Mouse (Mus musculus): ENCODE measurements around the gene Rps13. TPM values are rescaled to one million over a fixed set of nuclear protein-coding genes. Genes with fewer than 3 reads are reported as not detected.
"Not testable (repeated sequence)": the region's sequence is repeated elsewhere in the genome, so short reads cannot be mapped to it uniquely, and the experiment has no call there.

The Rps13 gene
- 578 and 624 TPM in 2 replicates for polyA plus RNA-seq (2015; fragmentation: Nextera tagmentation; extraction: Ambion mirVana)

DNA sequence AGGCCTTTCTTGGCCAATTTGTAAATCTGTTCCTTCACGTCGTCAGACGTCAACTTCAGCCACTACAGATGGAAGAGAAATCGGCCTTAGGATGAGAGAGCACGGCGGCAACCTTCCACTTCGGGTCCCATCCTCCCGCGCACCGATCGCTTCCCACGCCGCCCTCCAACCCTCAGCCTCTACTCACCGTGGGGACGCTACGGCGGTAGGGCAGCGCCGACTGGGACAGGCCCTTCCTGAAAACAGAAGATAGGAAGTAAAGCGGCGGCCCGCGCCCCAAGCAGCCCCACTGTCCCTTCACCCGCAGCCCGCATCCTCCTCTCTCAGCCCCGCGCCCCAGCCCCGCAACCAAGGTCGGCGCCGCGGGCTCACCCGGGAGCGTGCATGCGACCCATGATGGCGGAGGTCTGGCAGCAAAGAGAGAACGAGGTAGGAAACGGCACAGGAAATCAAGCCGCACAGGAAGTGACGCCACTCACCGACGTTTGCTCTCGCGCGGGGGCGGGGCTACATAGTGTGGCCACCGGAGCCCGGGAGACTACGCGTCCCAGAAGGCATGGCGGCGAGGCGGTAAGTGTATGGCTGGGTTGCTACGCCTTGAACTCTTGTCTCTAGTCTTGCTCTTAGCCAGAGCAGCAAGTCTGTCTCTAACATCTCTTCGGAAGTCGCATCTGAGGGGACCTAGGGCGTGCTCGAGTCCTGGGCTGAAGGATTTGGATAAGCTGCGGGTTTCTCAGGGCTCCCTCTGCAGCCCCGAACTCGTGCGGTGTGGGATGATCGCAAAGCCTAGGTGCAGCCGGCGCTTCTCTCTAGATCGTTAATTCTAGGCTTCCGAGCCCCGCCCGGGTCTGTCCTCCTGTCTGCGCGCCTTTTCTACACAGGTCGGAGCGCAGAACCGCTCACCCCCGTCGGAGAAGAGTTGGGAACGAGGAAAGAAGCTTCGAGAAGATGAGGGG, at the start of gene Rps13:
Gene Rps13, minus strand, starts transcription at position 483 of the 956 bp plus-strand sequence.
- Histone ChIP-seq H3K9ac (replicated peaks) (peak within 1 kb of the TSS; percentile 97), H3K9me3 (no peaks in the 10 kb centered on the region), H3K4me3 (replicated peaks) (peak within 1 kb of the TSS; percentile 74), H3K4me2 (replicated peaks) (peak within 1 kb of the TSS; percentile 75), H3K4me1 (replicated peaks) (peaks cover 20% of the 10 kb centered on the region), H3K27me3 (no peaks in the 10 kb centered on the region), H3K27ac (peak within 1 kb of the TSS; percentile 88), H3K36me3 (peaks cover 36% of the 10 kb centered on the region)
- WGBS: under 1% methylated on average over 78 of the region's 78 CpGs
- ATAC-seq: peak; percentile 100

DNA sequence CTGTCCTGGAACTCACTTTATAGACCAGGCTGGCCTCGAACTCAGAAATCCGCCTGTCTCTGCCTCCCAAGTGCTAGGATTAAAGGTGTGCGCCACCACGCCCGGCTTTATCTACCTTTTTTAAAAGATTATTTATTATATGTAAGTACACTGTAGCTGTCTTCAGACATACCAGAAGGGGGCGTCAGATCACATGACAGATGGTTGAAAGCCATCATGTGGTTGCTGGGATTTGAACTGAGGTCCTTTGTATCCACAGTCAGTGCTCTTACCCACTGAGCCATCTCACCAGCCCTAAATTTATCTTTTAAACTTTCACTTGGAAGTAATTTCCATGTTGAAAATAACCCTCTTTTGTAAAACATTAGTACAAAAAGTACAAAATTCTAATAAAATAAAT, 45.2 kb upstream of the Rps13 start:
- not testable (repeated sequence) for ATAC-seq; H3K4me1 ChIP-seq (replicated peaks); H3K27me3 ChIP-seq; H3K4me3 ChIP-seq (replicated peaks); H3K27ac ChIP-seq; H3K9ac ChIP-seq (replicated peaks); H3K9me3 ChIP-seq; H3K4me2 ChIP-seq (replicated peaks)
- H3K36me3 ChIP-seq: peaks cover 22% of the 10 kb centered on the region
- WGBS: 92% methylated on average over 6 of the region's 6 CpGs

DNA sequence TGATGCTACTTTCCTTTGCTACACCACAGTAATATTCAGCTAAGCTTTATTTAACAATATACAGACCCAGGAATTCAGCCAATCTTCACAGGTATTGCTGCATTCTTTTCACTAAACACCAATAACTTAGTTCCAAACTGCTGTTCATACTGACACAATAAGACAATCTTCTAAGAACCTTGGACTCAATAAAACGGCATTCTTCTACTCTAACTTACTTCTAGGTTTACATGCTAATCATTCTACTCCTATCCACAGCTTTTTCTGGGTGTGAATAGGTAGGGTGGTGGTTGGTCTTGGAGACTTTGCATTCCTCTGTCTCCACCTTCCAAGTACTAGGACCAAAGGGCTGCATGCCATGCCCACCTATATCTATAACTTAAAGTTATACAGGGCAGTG, 40.3 kb upstream of the Rps13 start:
- Histone ChIP-seq H3K9me3 (no peaks in the 10 kb centered on the region), H3K9ac (replicated peaks) (no peak overlapping the region), H3K36me3 (peaks cover 25% of the 10 kb centered on the region), H3K27ac (no peak overlapping the region), H3K4me2 (replicated peaks) (no peak overlapping the region), H3K4me3 (replicated peaks) (no peak overlapping the region), H3K4me1 (replicated peaks) (no peaks in the 10 kb centered on the region), H3K27me3 (no peaks in the 10 kb centered on the region)
- WGBS: 91% methylated on average over 1 of the region's 1 CpGs
- ATAC-seq: no peak

DNA sequence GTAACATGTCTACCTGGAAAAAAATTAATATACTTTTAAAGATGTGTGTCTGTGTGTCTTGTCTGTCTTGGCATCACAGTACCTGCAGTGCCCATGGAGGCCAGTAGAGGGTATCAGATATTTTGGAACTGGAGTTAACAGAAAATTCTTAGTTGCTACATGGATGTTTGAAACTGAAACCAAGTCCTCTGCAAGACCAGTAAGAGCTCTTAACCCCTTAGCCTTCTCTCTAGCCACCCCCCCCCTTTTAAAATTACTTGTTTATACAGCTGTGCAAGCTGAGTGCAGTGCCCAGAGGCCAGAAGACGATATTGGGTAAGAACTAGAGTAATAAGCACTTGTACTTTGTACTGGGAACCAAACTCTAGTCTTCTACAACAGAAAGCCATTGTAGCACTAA, 2.2 kb upstream of the Rps13 start:
- Histone ChIP-seq H3K27me3 (no peaks in the 10 kb centered on the region), H3K36me3 (peaks cover 28% of the 10 kb centered on the region), H3K4me1 (replicated peaks) (peaks cover 20% of the 10 kb centered on the region), H3K9ac (replicated peaks) (no peak overlapping the region), H3K9me3 (no peaks in the 10 kb centered on the region), H3K4me3 (replicated peaks) (no peak overlapping the region), H3K4me2 (replicated peaks) (no peak overlapping the region), H3K27ac (no peak overlapping the region)
- WGBS: 89% methylated on average over 1 of the region's 1 CpGs
- no peak for ATAC-seq

DNA sequence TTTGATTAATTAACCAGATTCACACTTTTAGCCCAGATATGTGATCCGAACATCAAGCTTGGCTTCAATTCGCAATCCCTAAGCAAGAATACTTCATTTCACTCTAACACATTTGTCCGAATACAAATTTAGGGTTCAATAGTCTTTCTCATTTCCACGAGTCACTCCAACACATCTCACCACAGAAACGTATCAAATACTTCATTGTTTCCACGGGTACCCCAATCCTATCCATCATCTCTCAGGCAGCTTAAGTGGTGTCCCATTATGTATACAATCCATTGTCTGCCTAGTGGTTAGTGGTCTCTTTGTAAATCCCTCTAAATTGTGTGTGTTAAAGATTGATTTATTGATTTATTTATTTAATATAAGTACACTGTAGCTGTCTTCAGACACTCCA, 1.1 kb upstream of the Rps13 start:
- peak overlapping the region; percentile 74; the same call in 1 of the 2 replicates for H3K4me3 ChIP-seq (replicated peaks)

DNA sequence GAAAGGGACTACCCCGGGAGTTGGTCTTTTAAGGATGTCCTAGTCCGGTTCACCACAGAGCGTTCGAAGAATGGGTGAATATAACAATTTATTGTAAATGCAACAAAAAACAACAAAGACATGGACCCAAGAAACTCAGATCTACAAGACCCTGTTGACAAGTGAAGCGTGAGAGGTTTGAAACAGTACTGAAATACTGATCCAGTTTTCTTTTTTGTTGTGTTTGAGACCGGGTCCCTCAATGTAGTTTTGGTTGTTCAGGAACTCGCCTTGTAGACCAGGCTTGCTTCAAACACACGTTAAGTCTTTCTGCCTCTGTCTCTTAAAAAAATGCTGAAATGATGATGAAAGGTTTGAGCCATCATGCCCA, 659 bp upstream of the Rps13 start:
- no peak for ATAC-seq
- Histone ChIP-seq H3K27me3 (no peaks in the 10 kb centered on the region), H3K9me3 (no peaks in the 10 kb centered on the region), H3K9ac (replicated peaks) (peak overlapping the region; percentile 97), H3K4me1 (replicated peaks) (peaks cover 20% of the 10 kb centered on the region), H3K4me3 (replicated peaks) (peak overlapping the region; percentile 74), H3K4me2 (replicated peaks) (peak overlapping the region; percentile 75), H3K36me3 (peaks cover 31% of the 10 kb centered on the region), H3K27ac (0 out of 2 replicates have a peak overlapping the region, but pooled peaks have one; percentile 20)
- 32% methylated on average over 8 of the region's 8 CpGs for WGBS

More for the DNA sequence above, 1.1 kb upstream of the Rps13 start:
- H3K9me3 ChIP-seq: no peaks in the 10 kb centered on the region
- H3K27me3 ChIP-seq: no peaks in the 10 kb centered on the region
- H3K4me1 ChIP-seq (replicated peaks): peaks cover 20% of the 10 kb centered on the region
- peak overlapping the region; percentile 75 for H3K4me2 ChIP-seq (replicated peaks)
- peaks cover 30% of the 10 kb centered on the region for H3K36me3 ChIP-seq
- H3K27ac ChIP-seq: no peak overlapping the region
- no peak for ATAC-seq
- 82% methylated on average over 6 of the region's 6 CpGs for WGBS
- H3K9ac ChIP-seq (replicated peaks): no peak overlapping the region

DNA sequence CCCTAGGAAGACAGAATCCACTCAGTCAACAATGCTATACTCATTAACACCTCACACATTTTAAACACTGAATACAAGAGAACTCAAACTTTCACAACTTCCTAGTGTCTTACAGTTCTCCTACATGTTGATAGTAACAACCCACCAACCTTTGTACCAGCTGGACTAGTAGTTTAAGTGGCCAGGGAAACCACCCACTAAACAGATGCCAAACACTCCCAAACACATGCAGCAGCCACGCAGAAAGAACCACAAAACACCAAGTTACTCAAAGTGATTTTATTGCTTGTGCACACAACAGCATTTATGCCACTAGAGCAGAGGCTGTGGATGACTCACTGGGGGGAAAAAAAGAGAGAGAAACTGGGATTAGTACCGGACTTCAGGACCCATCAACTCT, 2.7 kb downstream of the Rps13 start:
- H3K36me3 ChIP-seq: peaks cover 48% of the 10 kb centered on the region
- H3K9me3 ChIP-seq: no peaks in the 10 kb centered on the region
- ATAC-seq: no peak
- H3K4me3 ChIP-seq (replicated peaks): no peak overlapping the region
- H3K4me1 ChIP-seq (replicated peaks): peaks cover 20% of the 10 kb centered on the region
- H3K27me3 ChIP-seq: no peaks in the 10 kb centered on the region
- WGBS: 96% methylated on average over 2 of the region's 2 CpGs
- no peak overlapping the region for H3K9ac ChIP-seq (replicated peaks)
- no peak overlapping the region for H3K27ac ChIP-seq
- H3K4me2 ChIP-seq (replicated peaks): no peak overlapping the region

DNA sequence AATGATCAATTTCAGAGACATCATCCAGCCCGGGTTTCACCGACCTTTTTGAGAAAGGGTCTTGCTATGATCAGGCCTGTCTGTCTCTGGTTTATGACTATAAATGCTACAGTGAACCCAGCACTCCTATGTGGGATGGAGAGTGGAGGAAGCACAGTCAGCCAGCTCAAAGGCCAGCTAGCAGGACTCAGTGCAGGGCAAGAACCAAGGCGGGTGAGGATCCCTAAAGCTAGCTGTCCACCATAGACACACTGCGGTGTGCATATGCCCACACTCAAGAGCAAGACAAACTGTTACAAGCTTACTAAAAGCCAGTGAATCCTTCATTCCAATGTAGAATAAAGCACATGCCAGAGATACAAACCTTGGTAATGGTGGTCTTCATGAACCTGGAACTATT, 4.1 kb downstream of the Rps13 start:
- H3K27me3 ChIP-seq: no peaks in the 10 kb centered on the region
- no peak overlapping the region for H3K4me3 ChIP-seq (replicated peaks)
- H3K4me2 ChIP-seq (replicated peaks): no peak overlapping the region
- H3K27ac ChIP-seq: no peak overlapping the region
- 83% methylated on average over 4 of the region's 4 CpGs for WGBS
- no peaks in the 10 kb centered on the region for H3K9me3 ChIP-seq
- H3K9ac ChIP-seq (replicated peaks): no peak overlapping the region
- ATAC-seq: no peak
- H3K36me3 ChIP-seq: peaks cover 48% of the 10 kb centered on the region
- H3K4me1 ChIP-seq (replicated peaks): peaks cover 19% of the 10 kb centered on the region

DNA sequence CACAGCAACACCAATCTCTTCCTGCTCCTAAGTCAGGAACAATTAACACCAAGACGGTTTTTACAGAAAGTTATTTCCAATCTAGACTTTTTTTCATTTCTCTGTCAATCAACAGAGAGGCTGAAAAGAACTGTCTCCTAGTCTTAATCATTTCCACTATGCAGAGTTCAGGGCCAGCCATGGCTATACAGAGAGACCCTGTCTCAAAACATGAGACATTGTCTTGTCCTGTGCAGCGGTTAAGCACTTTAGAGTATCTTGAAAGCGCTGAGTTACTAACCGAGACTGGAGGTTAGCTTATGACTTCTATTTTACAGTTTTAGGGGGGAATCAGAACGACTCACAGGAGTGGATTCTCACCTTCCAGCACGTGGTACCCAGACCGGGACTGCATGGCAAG, 5.2 kb downstream of the Rps13 start:
- 79% methylated on average over 7 of the region's 7 CpGs for whole genome bisulfite sequencing
- no peak overlapping the region for H3K27ac ChIP-seq
- H3K4me2 ChIP-seq (replicated peaks): no peak overlapping the region
- peaks cover 14% of the 10 kb centered on the region for H3K4me1 ChIP-seq (replicated peaks)
- no peak for ATAC-seq
- H3K4me3 ChIP-seq (replicated peaks): no peak overlapping the region
- peaks cover 48% of the 10 kb centered on the region for H3K36me3 ChIP-seq
- H3K27me3 ChIP-seq: no peaks in the 10 kb centered on the region
- H3K9me3 ChIP-seq: no peaks in the 10 kb centered on the region
- no peak overlapping the region for H3K9ac ChIP-seq (replicated peaks)

DNA sequence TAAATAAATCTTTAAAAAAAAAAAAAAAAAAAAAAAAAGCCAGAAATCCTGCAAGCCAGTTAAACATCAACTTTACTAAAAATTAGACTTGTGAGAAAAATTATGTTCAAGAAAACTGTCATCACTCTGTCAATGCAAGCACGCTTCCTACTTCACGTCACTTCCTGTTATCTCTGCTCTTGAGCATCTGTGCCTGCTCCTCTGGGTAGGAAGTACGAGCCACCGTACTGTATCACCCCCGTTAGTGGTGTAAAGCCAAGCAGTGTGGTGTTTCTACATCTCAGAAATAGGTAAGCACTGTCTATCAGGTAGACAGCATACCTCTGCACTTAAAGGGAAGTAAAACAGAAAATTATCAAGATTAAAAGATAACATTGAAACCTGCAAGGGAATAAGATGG, 6.1 kb downstream of the Rps13 start:
- 93% methylated on average over 5 of the region's 5 CpGs for WGBS
- Histone ChIP-seq H3K4me2 (replicated peaks) (no peak overlapping the region), H3K27me3 (no peaks in the 10 kb centered on the region), H3K4me1 (replicated peaks) (peaks cover 9% of the 10 kb centered on the region), H3K27ac (no peak overlapping the region), H3K9me3 (no peaks in the 10 kb centered on the region), H3K4me3 (replicated peaks) (no peak overlapping the region), H3K36me3 (peaks cover 48% of the 10 kb centered on the region), H3K9ac (replicated peaks) (no peak overlapping the region)
- ATAC-seq: no peak

DNA sequence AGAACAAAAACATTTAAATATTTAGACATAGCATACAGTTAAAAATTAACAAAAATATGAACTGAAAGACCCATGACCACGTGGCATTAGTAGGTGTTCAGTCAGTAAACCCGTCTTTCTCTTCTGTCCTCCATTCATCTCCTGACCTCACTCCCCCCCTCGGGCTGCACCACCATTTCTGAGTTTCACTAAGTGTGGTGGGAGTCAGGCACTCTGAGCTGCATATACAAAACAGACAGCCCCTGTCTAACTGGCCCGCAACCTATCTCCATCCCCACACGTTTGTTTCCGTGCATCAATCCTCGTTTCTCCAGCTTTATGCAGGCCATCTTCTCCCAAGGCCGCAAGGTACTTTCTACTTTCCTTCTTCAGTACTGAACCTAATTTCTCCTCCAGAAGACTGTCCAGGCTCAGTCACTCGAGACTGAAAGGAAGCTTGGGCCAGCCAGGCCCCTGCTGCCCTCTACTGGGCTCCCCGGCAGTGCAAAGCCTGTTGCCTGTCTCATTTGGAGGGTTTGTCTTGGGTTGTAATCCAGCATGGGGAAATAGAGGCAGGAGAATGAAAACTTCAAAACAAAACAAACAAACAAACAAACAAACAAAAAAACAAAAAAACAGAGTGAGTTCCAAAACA, 10.5 kb downstream of the Rps13 start:
- Histone ChIP-seq H3K27ac (no peak overlapping the region), H3K4me3 (replicated peaks) (no peak overlapping the region), H3K9me3 (no peaks in the 10 kb centered on the region), H3K27me3 (no peaks in the 10 kb centered on the region), H3K36me3 (peaks cover 7% of the 10 kb centered on the region), H3K4me1 (replicated peaks) (no peaks in the 10 kb centered on the region), H3K4me2 (replicated peaks) (no peak overlapping the region), H3K9ac (replicated peaks) (no peak overlapping the region)
- ATAC-seq: 0 out of 2 replicates have a peak, but pooled peaks have one; percentile 67
- 32% methylated on average over 10 of the region's 10 CpGs for WGBS

DNA sequence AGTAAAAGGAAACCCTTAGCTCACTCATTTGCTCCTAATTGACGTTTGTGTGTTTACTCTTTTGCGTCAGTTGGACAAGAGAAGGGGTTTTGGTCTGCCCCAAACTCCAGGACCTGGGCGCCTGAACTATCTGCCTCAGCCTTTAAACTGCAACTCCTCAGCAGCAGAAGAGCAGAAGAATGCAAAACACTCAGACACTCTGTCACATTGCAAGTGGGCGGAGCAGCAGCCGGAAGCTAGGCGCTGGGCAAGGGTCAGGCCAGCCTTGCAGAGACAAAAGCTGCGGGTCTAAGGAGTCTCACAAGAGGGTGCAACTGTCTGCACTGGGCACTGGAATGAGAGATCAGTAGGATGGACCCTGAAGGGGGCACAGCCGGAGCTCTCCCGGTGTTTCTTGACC, 24.5 kb downstream of the Rps13 start:
- H3K4me2 ChIP-seq (replicated peaks): no peak overlapping the region
- no peak overlapping the region for H3K27ac ChIP-seq
- H3K36me3 ChIP-seq: no peaks in the 10 kb centered on the region
- H3K4me1 ChIP-seq (replicated peaks): peaks cover 27% of the 10 kb centered on the region
- H3K9me3 ChIP-seq: no peaks in the 10 kb centered on the region
- no peak overlapping the region for H3K4me3 ChIP-seq (replicated peaks)
- ATAC-seq: no peak
- H3K9ac ChIP-seq (replicated peaks): no peak overlapping the region
- WGBS: 19% methylated on average over 9 of the region's 9 CpGs
- peaks cover 2% of the 10 kb centered on the region; the same call in 1 of the 2 replicates for H3K27me3 ChIP-seq

Measured in midbrain, embryonic 13.5 days (tissue).